Mouse (Mus musculus) limb, embryonic 11.5 days (tissue): ENCODE results near the gene Sim1. TPM values are rescaled to one million over a fixed set of nuclear protein-coding genes. Genes with fewer than 3 reads are reported as not detected.

ENCODE experiments used
- ATAC-seq: fragments of 200-750 bp; cut with Nextera tagmentation; 2 replicates; pipeline ENCODE4 v1.8.0; 2017; ENCODE audit warnings: low read depth; ENCODE audit not compliant: insufficient number of reproducible peaks, low FRiP score, low TSS enrichment
- DNase-seq: peaks from one replicate; pipeline ENCODE4 v3.0.0-alpha.2; 2015; ENCODE audit warnings: low spot score
- H3K27ac ChIP-seq: fragments of 300-500 bp; sonication (generic); replicated peaks from 2 replicates; pipeline ENCODE4 v1.5.1; 2014; ENCODE audit warnings: low read depth, mild to moderate bottlenecking, low read length
- H3K27me3 ChIP-seq: fragments of 300-500 bp; sonication (generic); 2 replicates; pipeline ENCODE4 v1.6.1; 2014; ENCODE audit warnings: mild to moderate bottlenecking, low read length, mixed read lengths; ENCODE audit not compliant: control insufficient read depth, insufficient read depth
- H3K36me3 ChIP-seq: fragments of 300-500 bp; sonication (generic); 2 replicates; pipeline ENCODE4 v1.6.1; 2014; ENCODE audit warnings: mild to moderate bottlenecking, low read length, moderate library complexity, mixed read lengths; ENCODE audit not compliant: control insufficient read depth, insufficient read depth
- H3K4me1 ChIP-seq: fragments of 300-500 bp; sonication (generic); 2 replicates; pipeline ENCODE4 v1.6.1; 2014; ENCODE audit warnings: low read length, mixed read lengths; ENCODE audit not compliant: control insufficient read depth, insufficient read depth
- H3K4me2 ChIP-seq: fragments of 300-500 bp; sonication (generic); 2 replicates; pipeline ENCODE4 v1.6.1; 2014; ENCODE audit warnings: low read depth, mild to moderate bottlenecking, moderate library complexity; ENCODE audit not compliant: severe bottlenecking
- H3K4me3 ChIP-seq: fragments of 300-500 bp; sonication (generic); 2 replicates; pipeline ENCODE4 v1.5.1; 2014; ENCODE audit warnings: low read depth, low read length
- H3K9ac ChIP-seq: fragments of 300-500 bp; sonication (generic); 2 replicates; pipeline ENCODE4 v1.6.1; 2014; ENCODE audit warnings: mild to moderate bottlenecking, low read length
- H3K9me3 ChIP-seq: fragments of 300-500 bp; sonication (generic); 2 replicates; pipeline ENCODE4 v1.6.1; 2016; ENCODE audit warnings: low read length; ENCODE audit not compliant: control insufficient read depth
- WGBS: fragments of 180-500 bp; shearing (Covaris S2); extraction: QIAGEN DNeasy Blood & Tissue Kit; methylation state at CpG from one replicate; pipeline ENCODE4 v1.1.7; 2014; 5-methylcytosine and 5-hydroxymethylcytosine counted together
- polyA plus RNA-seq: library from polyadenylated mRNA; unstranded; fragments of >200 nt; fragmentation: Nextera tagmentation; extraction: Ambion mirVana; gene quantifications from 2 replicates; pipeline ENCODE4 v1.2.1, GENCODE M21; 2014

The Sim1 gene
- polyA plus RNA-seq, 1 experiment from 2014 or later = 0.49 TPM

GRCm38 (mm10) chr10:50910400-50910799, 15.8 kb downstream of the Sim1 start:
- 2% methylated on average over 16 of the region's 16 CpGs for WGBS
- Histone ChIP-seq H3K27me3 (peaks cover 56% of the 10 kb centered on the region), H3K4me2 (peak overlapping the region; percentile 27; the same call in 1 of the 2 replicates), H3K9me3 (no peaks in the 10 kb centered on the region), H3K4me3 (no peak overlapping the region), H3K4me1 (no peaks in the 10 kb centered on the region), H3K9ac (no peak overlapping the region), H3K36me3 (no peaks in the 10 kb centered on the region), H3K27ac (no peak overlapping the region)
- DNase-seq (peak; percentile 55), ATAC-seq (peak; percentile 46)

GRCm38 (mm10) chr10:50910861-50911410, 16.4 kb downstream of the Sim1 start:
- WGBS = 5% methylated on average over 12 of the region's 12 CpGs
- Histone ChIP-seq H3K27ac (no peak overlapping the region), H3K4me1 (no peaks in the 10 kb centered on the region), H3K36me3 (no peaks in the 10 kb centered on the region), H3K9me3 (no peaks in the 10 kb centered on the region), H3K4me3 (0 out of 2 replicates have a peak overlapping the region, but pooled peaks have one; percentile 9), H3K4me2 (peak overlapping the region; percentile 27; the same call in 1 of the 2 replicates), H3K27me3 (peaks cover 51% of the 10 kb centered on the region), H3K9ac (no peak overlapping the region)
- DNase-seq (no peak), ATAC-seq (peak; percentile 87; the same call in 1 of the 2 replicates)

- H3K4me2 ChIP-seq = no peak overlapping the region
- ATAC-seq = no peak
- no peak overlapping the region for H3K4me3 ChIP-seq
- no peaks in the 10 kb centered on the region for H3K36me3 ChIP-seq
- H3K9me3 ChIP-seq = no peaks in the 10 kb centered on the region
- peaks cover 7% of the 10 kb centered on the region; the same call in 1 of the 2 replicates for H3K27me3 ChIP-seq
- no peak overlapping the region for H3K9ac ChIP-seq
- no peak for DNase-seq
- no peak overlapping the region for H3K27ac ChIP-seq
- no peaks in the 10 kb centered on the region for H3K4me1 ChIP-seq
- 57% methylated on average over 2 of the region's 2 CpGs for WGBS
These were observed 21.1 kb downstream of the Sim1 start for GRCm38 (mm10) chr10:50915607-50916006.

- Histone ChIP-seq H3K4me2 (no peak overlapping the region), H3K27ac (no peak overlapping the region), H3K9ac (no peak overlapping the region), H3K4me1 (no peaks in the 10 kb centered on the region), H3K9me3 (no peaks in the 10 kb centered on the region), H3K4me3 (no peak overlapping the region), H3K27me3 (no peaks in the 10 kb centered on the region), H3K36me3 (no peaks in the 10 kb centered on the region)
- DNase-seq (no peak), ATAC-seq (no peak)
- WGBS = 74% methylated on average over 5 of the region's 5 CpGs
These were observed 34.7 kb downstream of the Sim1 start for GRCm38 (mm10) chr10:50929281-50929680.

- no peaks in the 10 kb centered on the region for H3K9me3 ChIP-seq
- H3K9ac ChIP-seq = no peak overlapping the region
- H3K4me3 ChIP-seq = no peak overlapping the region
- DNase-seq = no peak
- no peaks in the 10 kb centered on the region for H3K27me3 ChIP-seq
- H3K4me1 ChIP-seq = no peaks in the 10 kb centered on the region
- ATAC-seq = no peak
- H3K27ac ChIP-seq = no peak overlapping the region
- no peak overlapping the region for H3K4me2 ChIP-seq
- H3K36me3 ChIP-seq = no peaks in the 10 kb centered on the region
These were observed 41.1 kb downstream of the Sim1 start for GRCm38 (mm10) chr10:50935673-50936072.

- H3K27me3 ChIP-seq = no peaks in the 10 kb centered on the region
- WGBS = 58% methylated on average over 1 of the region's 1 CpGs
- H3K4me2 ChIP-seq = no peak overlapping the region
- DNase-seq (no peak), ATAC-seq (no peak)
- H3K9ac ChIP-seq = no peak overlapping the region
- no peak overlapping the region for H3K27ac ChIP-seq
- no peaks in the 10 kb centered on the region for H3K4me1 ChIP-seq
- no peak overlapping the region for H3K4me3 ChIP-seq
- H3K9me3 ChIP-seq = no peaks in the 10 kb centered on the region
- no peaks in the 10 kb centered on the region for H3K36me3 ChIP-seq
These were observed 79.1 kb downstream of the Sim1 start for GRCm38 (mm10) chr10:50973625-50974024.

GRCm38 (mm10) chr10:50981849-50982248, 87.3 kb downstream of the Sim1 start:
- Histone ChIP-seq H3K9ac (no peak overlapping the region), H3K9me3 (no peaks in the 10 kb centered on the region), H3K4me2 (no peak overlapping the region), H3K4me1 (no peaks in the 10 kb centered on the region), H3K36me3 (no peaks in the 10 kb centered on the region), H3K27me3 (no peaks in the 10 kb centered on the region), H3K27ac (no peak overlapping the region), H3K4me3 (no peak overlapping the region)
- ATAC-seq (no peak), DNase-seq (no peak)
- WGBS = 90% methylated on average over 3 of the region's 3 CpGs

GRCm38 (mm10) chr10:50983620-50984019, 89.1 kb downstream of the Sim1 start:
- Histone ChIP-seq H3K4me1 (no peaks in the 10 kb centered on the region), H3K27ac (no peak overlapping the region), H3K9ac (no peak overlapping the region), H3K4me2 (no peak overlapping the region), H3K27me3 (no peaks in the 10 kb centered on the region), H3K36me3 (no peaks in the 10 kb centered on the region), H3K4me3 (no peak overlapping the region), H3K9me3 (no peaks in the 10 kb centered on the region)
- 89% methylated on average over 4 of the region's 4 CpGs for WGBS
- ATAC-seq = no peak
- DNase-seq = no peak

- Histone ChIP-seq H3K36me3 (no peaks in the 10 kb centered on the region), H3K27me3 (no peaks in the 10 kb centered on the region), H3K9me3 (no peaks in the 10 kb centered on the region), H3K4me3 (no peak overlapping the region), H3K27ac (no peak overlapping the region), H3K9ac (no peak overlapping the region), H3K4me2 (no peak overlapping the region), H3K4me1 (0 out of 2 replicates have a peak, but pooled peaks cover 3% of the 10 kb centered on the region)
- ATAC-seq = no peak
- 68% methylated on average over 3 of the region's 3 CpGs for WGBS
- DNase-seq = no peak
These were observed 113.2 kb downstream of the Sim1 start for GRCm38 (mm10) chr10:51007798-51008197.
